Mouse (Mus musculus) forebrain, embryonic 12.5 days (tissue): ENCODE data around the gene Acss1. TPM values are rescaled to one million over a fixed set of nuclear protein-coding genes. Genes with fewer than 3 reads are reported as not detected.

ENCODE experiments used
- ATAC-seq: fragments of 200-750 bp; cut with Nextera tagmentation; 2 replicates; pipeline ENCODE4 v1.8.0; 2017; ENCODE audit warnings: moderate TSS enrichment; ENCODE audit not compliant: low FRiP score
- H3K27ac ChIP-seq: fragments of 300-500 bp; sonication (generic); 2 replicates; pipeline ENCODE4 v1.5.1; 2016; ENCODE audit warnings: mild to moderate bottlenecking
- H3K27me3 ChIP-seq: fragments of 300-500 bp; sonication (generic); 2 replicates; pipeline ENCODE4 v1.6.1; 2016; ENCODE audit warnings: mild to moderate bottlenecking
- H3K36me3 ChIP-seq: fragments of 300-500 bp; sonication (generic); replicated peaks from 2 replicates; pipeline ENCODE4 v1.6.1; 2016; ENCODE audit warnings: mild to moderate bottlenecking
- H3K4me1 ChIP-seq: fragments of 300-500 bp; sonication (generic); 2 replicates; pipeline ENCODE4 v1.6.1; 2016
- H3K4me2 ChIP-seq: fragments of 300-500 bp; sonication (generic); 2 replicates; pipeline ENCODE4 v1.6.1; 2016; ENCODE audit warnings: mild to moderate bottlenecking, moderate library complexity
- H3K4me3 ChIP-seq: fragments of 300-500 bp; sonication (generic); replicated peaks from 2 replicates; pipeline ENCODE4 v1.5.1; 2016; ENCODE audit warnings: mild to moderate bottlenecking
- H3K9ac ChIP-seq: fragments of 300-500 bp; sonication (generic); 2 replicates; pipeline ENCODE4 v1.6.1; 2016; ENCODE audit warnings: mild to moderate bottlenecking
- H3K9me3 ChIP-seq: fragments of 300-500 bp; sonication (generic); 2 replicates; pipeline ENCODE4 v1.6.1; 2016
- WGBS: fragments of 180-500 bp; shearing (Covaris S2); methylation state at CpG from one replicate; pipeline ENCODE4 v1.1.7; 2016; 5-methylcytosine and 5-hydroxymethylcytosine counted together
- polyA plus RNA-seq: library from polyadenylated mRNA; unstranded; fragments of >200 nt; fragmentation: Nextera tagmentation; extraction: Ambion mirVana; gene quantifications from 2 replicates; pipeline ENCODE4 v1.2.1, GENCODE M21; 2016

Gene Acss1
- polyA plus RNA-seq, result 43.4 and 54.8 TPM in 2 replicates

DNA sequence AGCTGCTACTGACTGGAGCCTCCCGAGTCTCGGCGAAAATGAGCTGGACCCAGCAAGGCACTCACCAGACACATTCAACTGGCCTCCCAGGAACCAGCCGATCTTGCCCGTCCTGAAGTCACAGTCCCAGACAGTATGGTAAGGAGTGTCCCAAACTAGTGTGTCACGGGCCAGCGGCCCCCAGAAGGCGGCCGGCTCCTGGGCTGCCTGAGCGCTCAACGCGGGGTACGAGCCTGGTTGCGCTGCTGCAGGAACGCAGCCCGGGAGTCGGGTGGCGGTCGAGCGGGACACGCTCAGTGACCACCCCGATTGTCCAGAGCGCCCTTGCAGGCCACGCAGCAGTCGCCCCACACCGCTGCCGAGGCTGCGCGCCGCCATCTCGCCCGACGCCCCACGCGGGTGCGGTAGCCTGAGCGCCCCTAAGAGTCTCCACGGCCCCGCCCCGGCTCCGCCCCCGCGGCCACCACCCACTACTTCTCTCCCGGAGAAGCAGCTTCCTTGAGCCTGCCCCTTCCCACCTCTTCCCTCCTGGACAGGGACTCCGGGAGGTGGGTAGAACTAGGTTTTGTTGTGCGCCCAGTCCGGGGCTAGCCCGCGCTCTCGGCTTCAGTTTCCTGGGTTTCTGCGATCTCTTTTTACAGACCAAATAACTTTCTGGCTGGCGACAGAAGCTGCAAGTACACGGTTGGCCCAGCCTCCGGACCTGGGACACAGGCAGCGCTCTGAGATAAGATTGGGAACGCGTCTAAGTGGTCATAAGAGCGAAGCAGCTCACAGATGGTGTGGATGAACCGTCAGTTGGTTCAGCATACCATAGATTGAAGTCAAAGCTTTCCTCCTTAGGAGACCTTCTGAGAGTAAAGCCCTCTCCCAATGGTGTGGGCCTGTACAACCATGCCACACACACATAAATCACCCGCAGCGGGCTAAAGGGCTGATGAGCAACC lies at the start of gene Acss1:
Gene Acss1, minus strand, starts transcription at position 681 of the 947 bp plus-strand sequence.
- Histone ChIP-seq H3K4me2 (peak within 1 kb of the TSS; percentile 87), H3K4me3 (peak within 1 kb of the TSS; percentile 75), H3K27ac (peak within 1 kb of the TSS; percentile 77), H3K27me3 (peaks cover 19% of the 10 kb centered on the region), H3K4me1 (peaks cover 38% of the 10 kb centered on the region), H3K36me3 (no peaks in the 10 kb centered on the region), H3K9ac (peak within 1 kb of the TSS; percentile 78), H3K9me3 (no peaks in the 10 kb centered on the region)
- peak; percentile 87 for ATAC-seq
- WGBS, result 4% methylated on average over 54 of the region's 61 CpGs

DNA sequence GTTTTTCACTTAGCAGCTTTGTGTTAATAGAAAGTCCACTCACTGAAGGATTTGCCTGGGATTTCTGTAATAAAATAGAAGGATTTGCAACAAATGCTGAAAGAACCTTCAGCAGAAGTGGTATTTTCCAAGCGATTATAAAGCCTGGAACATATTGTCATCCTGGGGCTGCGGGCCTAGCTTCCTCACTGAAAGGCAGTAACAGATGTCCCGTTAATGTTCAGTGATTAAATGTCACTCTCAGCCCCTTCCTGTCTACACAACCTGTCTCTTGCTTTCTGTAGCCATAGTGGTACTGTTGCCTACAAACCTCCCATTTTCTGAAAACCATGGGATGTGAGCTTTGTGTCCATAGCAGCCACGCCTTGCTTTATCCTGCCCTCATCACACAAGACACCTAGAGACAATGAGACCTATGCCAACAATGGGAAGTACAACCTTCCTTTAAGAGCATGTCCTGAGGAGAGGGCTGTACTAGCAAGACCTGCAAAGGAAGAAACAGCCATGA lies 43.9 kb upstream of the Acss1 start:
- Histone ChIP-seq H3K4me3 (no peak overlapping the region), H3K4me1 (no peaks in the 10 kb centered on the region), H3K9ac (no peak overlapping the region), H3K27ac (no peak overlapping the region), H3K27me3 (no peaks in the 10 kb centered on the region), H3K9me3 (no peaks in the 10 kb centered on the region), H3K4me2 (no peak overlapping the region), H3K36me3 (no peaks in the 10 kb centered on the region)
- 80% methylated on average over 4 of the region's 4 CpGs for WGBS
- ATAC-seq, result no peak

DNA sequence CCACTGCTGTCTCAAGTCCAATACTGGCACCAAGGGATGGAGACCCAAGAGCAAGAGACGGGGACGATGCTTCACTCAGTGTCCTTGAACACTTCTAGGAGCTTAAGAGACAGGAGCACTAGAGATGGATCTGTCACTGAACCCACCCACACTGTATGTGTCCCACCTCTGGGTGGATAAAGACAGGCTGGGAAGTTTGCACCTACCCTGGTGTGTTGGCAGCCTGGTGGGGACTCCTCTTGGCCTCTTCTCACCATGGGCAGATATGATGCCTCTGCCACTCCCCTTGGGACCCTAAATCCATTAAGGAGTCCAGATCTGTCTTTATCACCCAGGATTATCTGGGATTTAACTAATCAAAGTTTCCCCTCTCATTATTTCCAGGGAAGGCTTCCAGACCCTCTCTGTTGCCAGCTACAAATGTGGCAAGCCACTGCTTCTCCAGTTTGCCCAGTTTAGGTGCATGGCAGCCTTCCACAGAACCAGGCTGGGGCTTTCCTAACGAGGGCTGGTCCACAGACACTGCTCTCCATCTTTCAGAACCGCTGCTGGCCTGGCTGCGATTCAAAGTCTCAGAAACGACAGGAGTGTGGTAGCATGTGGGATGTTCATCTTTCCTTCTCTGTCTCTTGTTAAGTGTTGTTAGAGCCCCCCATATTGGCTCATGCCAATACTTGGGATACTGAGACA lies 23.3 kb upstream of the Acss1 start:
- Histone ChIP-seq H3K9me3 (no peaks in the 10 kb centered on the region), H3K4me2 (no peak overlapping the region), H3K36me3 (no peaks in the 10 kb centered on the region), H3K27ac (no peak overlapping the region), H3K4me1 (peaks cover 20% of the 10 kb centered on the region), H3K27me3 (peaks cover 62% of the 10 kb centered on the region), H3K9ac (no peak overlapping the region), H3K4me3 (no peak overlapping the region)
- ATAC-seq, result no peak
- 75% methylated on average over 6 of the region's 6 CpGs for WGBS

DNA sequence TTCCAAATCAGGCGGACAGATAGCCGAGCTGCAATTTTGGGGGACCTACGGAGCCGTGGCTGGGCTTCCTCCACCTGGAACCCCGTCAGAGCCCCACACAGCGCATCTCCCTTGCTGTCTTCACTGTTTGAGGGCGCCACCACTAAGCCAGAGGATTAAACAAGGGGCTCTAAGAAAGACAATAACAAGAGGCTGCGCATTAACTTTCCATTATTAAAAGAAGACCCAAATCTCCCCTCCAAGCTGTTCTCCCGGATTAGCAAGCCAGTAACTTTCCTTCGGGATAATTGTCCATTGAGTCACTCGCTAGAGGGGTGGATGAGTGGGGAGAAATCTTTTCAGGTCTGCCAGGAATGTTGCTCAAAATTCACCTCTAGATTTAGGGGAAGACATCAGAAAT lies 21.9 kb upstream of the Acss1 start:
- Histone ChIP-seq H3K36me3 (no peaks in the 10 kb centered on the region), H3K9me3 (no peaks in the 10 kb centered on the region), H3K4me1 (peaks cover 20% of the 10 kb centered on the region), H3K4me3 (no peak overlapping the region), H3K4me2 (no peak overlapping the region), H3K9ac (no peak overlapping the region), H3K27me3 (peaks cover 76% of the 10 kb centered on the region), H3K27ac (no peak overlapping the region)
- ATAC-seq, result no peak
- WGBS, result under 1% methylated on average over 11 of the region's 11 CpGs

DNA sequence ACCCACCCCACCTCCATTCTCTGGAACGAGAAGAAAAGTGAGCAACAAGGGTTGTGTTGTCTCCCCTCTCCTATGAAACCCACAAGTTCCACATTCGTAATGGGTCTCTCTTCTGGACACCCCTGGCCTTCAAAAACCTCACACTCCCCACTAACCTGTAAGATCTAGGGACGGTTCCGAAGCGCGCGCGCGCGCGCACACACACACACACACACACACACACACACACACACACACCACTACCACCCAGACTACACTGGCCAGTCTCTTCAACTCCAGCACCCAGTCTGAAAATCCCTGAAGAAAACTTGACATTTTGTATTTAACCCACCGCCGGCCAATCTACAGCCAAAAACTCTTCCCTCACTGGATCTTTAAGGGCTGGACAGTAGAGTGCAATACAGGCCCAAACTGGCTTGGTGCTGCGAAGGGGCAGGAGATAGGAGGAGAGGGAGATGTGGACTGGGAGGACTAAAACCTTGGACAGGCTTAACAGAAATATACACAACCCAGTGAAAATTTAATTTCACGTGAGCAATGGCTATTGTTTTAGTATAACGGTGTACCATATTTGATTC lies 21.0 kb upstream of the Acss1 start, which contains the start of gene Vsx1:
Gene Vsx1, minus strand, starts transcription at position 138 of the 578 bp plus-strand sequence.
- peaks cover 20% of the 10 kb centered on the region for H3K4me1 ChIP-seq
- peak within 1 kb of the TSS; percentile 69 for H3K4me2 ChIP-seq
- no peaks in the 10 kb centered on the region for H3K9me3 ChIP-seq
- no peak for ATAC-seq
- no peaks in the 10 kb centered on the region for H3K36me3 ChIP-seq
- H3K9ac ChIP-seq, result peak within 1 kb of the TSS; percentile 21; the same call in 1 of the 2 replicates
- H3K4me3 ChIP-seq, result peak within 1 kb of the TSS; percentile 40
- H3K27me3 ChIP-seq, result peaks cover 79% of the 10 kb centered on the region
- H3K27ac ChIP-seq, result no peak within 1 kb of the TSS
- WGBS, result 32% methylated on average over 16 of the region's 16 CpGs

DNA sequence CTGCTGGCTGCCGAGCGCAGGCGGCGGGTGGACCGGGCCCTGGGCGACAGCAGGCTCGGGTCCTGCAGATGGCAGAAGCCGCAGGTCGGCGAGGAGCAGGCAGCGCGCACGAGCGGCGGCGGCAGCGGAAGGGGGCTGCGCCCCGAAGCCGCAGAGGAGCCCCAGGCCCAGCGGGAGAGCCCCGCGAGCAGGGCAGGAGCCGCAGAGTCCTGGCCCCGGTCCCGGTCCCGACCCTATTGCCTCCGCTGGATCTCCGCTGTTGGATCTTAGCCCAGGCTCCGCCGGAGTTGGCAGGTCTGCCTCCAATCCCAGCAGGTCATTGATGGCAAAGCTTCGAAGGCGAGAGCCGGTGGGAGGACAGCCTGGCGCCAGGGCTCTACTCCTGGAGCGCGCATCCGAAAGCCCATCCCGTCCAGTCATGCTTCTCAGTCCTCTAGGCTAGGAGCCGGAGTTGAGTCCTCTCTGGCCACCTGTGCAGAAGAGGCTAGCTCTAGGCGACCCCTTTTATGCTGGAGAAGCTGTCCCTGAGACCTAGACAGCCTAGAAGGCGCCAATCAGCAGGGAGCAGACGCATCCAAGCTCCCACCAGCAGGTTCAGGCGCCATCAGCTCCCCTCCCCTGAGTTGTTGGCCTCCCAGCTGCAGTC lies 20.4 kb upstream of the Acss1 start:
- H3K9ac ChIP-seq, result peak overlapping the region; percentile 21; the same call in 1 of the 2 replicates
- peak overlapping the region; percentile 40 for H3K4me3 ChIP-seq
- peaks cover 20% of the 10 kb centered on the region for H3K4me1 ChIP-seq
- no peaks in the 10 kb centered on the region for H3K9me3 ChIP-seq
- H3K4me2 ChIP-seq, result peak overlapping the region; percentile 69
- no peak overlapping the region for H3K27ac ChIP-seq
- ATAC-seq, result peak; percentile 54; the same call in 1 of the 2 replicates
- peaks cover 81% of the 10 kb centered on the region for H3K27me3 ChIP-seq
- H3K36me3 ChIP-seq, result no peaks in the 10 kb centered on the region
- WGBS, result under 1% methylated on average over 44 of the region's 44 CpGs

DNA sequence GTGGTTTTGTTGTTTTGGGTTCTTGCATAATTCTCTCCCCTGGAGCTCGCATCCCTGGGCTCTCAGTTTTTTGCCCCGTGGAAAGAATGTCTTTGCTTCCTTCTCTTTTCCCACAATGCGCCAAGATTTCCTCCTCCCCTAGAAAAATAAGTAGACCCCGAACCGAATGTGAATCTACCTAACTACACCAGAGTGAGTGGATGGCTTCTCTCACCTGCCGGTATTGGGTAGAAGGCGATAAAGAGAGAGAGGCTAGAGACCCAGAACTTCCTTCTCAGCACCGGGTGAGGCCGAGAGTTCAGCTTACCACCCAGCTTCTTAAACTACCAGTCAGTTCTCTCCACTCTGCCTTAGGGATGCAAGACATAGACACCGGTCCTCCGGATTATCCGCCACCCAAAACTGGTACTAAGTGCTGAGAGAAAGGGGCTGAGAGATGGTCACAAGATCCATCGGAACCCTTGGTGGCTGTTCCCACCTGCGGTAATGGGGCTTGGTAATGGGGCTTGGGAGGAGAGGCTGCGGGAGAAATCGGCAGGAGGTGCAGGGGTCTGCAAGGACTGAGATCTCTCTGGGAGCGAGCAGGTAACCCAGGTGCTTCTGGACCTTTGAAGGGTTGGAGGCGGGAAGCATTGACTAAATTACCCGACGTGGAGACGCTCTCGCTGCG lies 19.7 kb upstream of the Acss1 start:
- no peak overlapping the region for H3K27ac ChIP-seq
- peak overlapping the region; percentile 69 for H3K4me2 ChIP-seq
- H3K4me3 ChIP-seq, result peak overlapping the region; percentile 40
- 3% methylated on average over 23 of the region's 23 CpGs for whole genome bisulfite sequencing
- no peaks in the 10 kb centered on the region for H3K9me3 ChIP-seq
- peak; percentile 15; the same call in 1 of the 2 replicates for ATAC-seq
- H3K9ac ChIP-seq, result peak overlapping the region; percentile 21; the same call in 1 of the 2 replicates
- peaks cover 20% of the 10 kb centered on the region for H3K4me1 ChIP-seq
- no peaks in the 10 kb centered on the region for H3K36me3 ChIP-seq
- peaks cover 78% of the 10 kb centered on the region for H3K27me3 ChIP-seq

DNA sequence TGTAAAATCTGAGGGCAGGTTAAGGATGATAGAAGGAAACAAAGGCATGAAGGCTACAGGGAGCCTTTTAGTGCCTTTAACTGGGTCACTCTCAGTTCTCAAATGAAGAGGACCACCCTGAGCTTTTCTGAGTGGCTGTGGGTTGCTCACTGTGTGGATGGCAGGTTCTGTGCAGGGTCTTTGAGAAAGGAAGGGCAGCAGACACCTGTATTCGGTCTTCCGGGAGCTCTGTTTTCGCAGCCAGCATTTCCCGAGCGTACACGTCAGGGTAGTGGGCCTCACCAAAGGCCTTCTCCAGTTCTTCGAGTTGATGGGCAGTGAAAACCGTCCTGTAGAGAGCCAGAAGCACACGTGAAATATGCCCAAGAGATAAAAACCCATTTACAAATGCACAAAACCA lies 17.1 kb upstream of the Acss1 start:
- WGBS, result 88% methylated on average over 9 of the region's 9 CpGs
- H3K4me3 ChIP-seq, result no peak overlapping the region
- no peak overlapping the region for H3K27ac ChIP-seq
- H3K4me2 ChIP-seq, result no peak overlapping the region
- peaks cover 52% of the 10 kb centered on the region for H3K27me3 ChIP-seq
- no peaks in the 10 kb centered on the region for H3K9me3 ChIP-seq
- H3K4me1 ChIP-seq, result peaks cover 20% of the 10 kb centered on the region
- no peaks in the 10 kb centered on the region for H3K36me3 ChIP-seq
- H3K9ac ChIP-seq, result no peak overlapping the region
- no peak for ATAC-seq

DNA sequence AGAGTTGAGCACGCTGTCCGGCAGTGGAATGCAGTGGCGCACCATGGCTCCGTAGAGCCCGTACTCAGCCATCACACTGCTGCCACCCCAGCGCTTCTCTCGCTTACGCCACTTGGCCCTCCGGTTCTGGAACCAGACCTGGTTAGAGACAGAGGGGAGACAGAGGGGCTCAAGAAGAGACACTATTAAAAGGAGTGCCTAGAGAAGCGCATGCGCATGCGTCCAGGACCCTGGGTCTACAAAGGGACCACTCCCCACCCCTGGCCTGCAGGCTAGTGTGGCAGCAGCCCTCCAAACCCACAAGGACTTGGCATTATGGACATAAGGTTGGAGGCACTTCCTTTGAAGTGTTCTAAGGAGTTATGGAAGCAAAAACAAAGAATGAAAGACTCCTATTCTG lies 16.2 kb upstream of the Acss1 start:
- H3K27ac ChIP-seq, result no peak overlapping the region
- no peaks in the 10 kb centered on the region for H3K9me3 ChIP-seq
- ATAC-seq, result no peak
- peaks cover 43% of the 10 kb centered on the region for H3K27me3 ChIP-seq
- peaks cover 12% of the 10 kb centered on the region for H3K4me1 ChIP-seq
- 82% methylated on average over 12 of the region's 12 CpGs for WGBS
- H3K36me3 ChIP-seq, result no peaks in the 10 kb centered on the region
- H3K4me3 ChIP-seq, result no peak overlapping the region
- H3K9ac ChIP-seq, result no peak overlapping the region
- H3K4me2 ChIP-seq, result no peak overlapping the region

DNA sequence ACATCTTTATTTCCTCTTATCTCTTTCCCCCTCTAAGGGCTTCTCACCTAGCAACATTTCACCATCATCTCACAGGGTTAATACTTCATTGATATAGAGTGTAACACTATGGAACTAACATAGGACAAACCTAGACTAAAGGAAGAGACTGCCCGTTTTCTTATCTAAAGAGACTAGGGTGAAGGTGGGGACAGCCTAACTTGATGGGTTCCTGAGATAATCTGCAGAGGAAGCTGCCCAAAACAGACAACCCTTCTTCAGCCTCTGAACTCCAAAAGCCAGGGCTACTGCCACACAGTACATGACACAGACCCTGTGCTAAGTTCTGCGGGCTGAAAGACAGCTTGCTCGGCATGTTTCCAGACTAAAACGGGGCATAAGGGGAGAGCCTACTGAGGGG lies 13.3 kb upstream of the Acss1 start:
- Histone ChIP-seq H3K27me3 (peaks cover 26% of the 10 kb centered on the region), H3K9me3 (no peaks in the 10 kb centered on the region), H3K4me2 (no peak overlapping the region), H3K36me3 (no peaks in the 10 kb centered on the region), H3K4me3 (no peak overlapping the region), H3K4me1 (no peaks in the 10 kb centered on the region), H3K9ac (no peak overlapping the region), H3K27ac (no peak overlapping the region)
- WGBS, result 74% methylated on average over 4 of the region's 4 CpGs
- ATAC-seq, result no peak

DNA sequence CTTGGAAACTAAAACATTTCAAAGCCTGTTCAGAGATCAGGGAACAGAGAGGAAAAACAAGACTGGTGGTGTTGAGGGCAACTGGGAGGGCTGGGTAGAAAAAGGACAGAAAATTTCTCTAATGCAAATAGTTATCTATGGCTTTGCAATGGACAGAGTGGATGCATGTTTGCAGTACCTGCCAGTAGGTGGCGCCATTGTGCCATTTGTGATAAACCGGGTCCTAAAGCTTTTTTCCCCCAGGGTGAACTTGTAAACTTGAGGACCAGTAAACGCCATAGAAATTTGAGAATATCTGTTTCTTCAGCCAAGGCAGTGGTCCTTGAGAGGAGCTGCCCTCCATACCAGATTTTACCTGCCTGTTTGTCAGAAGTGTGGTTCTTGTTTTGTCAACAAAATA lies 10.1 kb upstream of the Acss1 start:
- no peaks in the 10 kb centered on the region for H3K36me3 ChIP-seq
- H3K4me1 ChIP-seq, result peaks cover 7% of the 10 kb centered on the region; the same call in 1 of the 2 replicates
- no peak overlapping the region for H3K4me2 ChIP-seq
- no peak for ATAC-seq
- 1% methylated on average over 3 of the region's 3 CpGs for WGBS
- no peak overlapping the region for H3K9ac ChIP-seq
- peaks cover 8% of the 10 kb centered on the region for H3K27me3 ChIP-seq
- H3K27ac ChIP-seq, result no peak overlapping the region
- no peak overlapping the region for H3K4me3 ChIP-seq
- H3K9me3 ChIP-seq, result no peaks in the 10 kb centered on the region
